Mouse (Mus musculus) spleen, postnatal 14 days (tissue): ENCODE measurements around the gene Paip2b.
"Not testable (repeated sequence)": the region's sequence is repeated elsewhere in the genome, so short reads cannot be mapped to it uniquely, and the experiment has no call there.

Source experiments
- DNase-seq, 2 experiments: peaks; one replicate each; pipeline ENCODE4 v3.0.0; 2021 to 2022; ENCODE audit warnings: low spot score in 2 of 2

Paip2b gene

GRCm38 (mm10) chr6:83831606-83832123 lies at the start of gene Paip2b:
TSS of gene Paip2b (minus strand) at chr6:83831741.
- peak; percentile 91 to 95 for DNase-seq

DNA sequence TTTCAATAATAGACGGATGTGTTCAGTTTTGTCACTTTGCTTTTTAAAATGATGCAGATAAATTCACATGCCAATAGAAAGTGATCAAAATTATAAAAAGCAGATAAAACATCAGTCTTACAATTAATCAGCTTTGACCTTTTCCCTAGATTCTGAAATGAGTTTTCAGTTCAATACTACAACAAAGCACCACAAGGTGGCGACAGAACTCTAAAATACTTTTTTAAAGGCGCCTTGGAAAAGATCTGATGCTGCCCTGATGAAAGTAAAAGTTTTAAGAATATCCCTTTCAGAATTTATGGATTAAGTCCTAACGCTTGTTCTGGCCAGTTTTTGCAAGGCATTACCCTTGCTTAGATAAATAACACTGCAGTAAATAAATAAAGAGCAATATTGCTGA lies 48.3 kb upstream of the Paip2b start:
- peak in 1 of 2 experiments; percentile 29 for DNase-seq

DNA sequence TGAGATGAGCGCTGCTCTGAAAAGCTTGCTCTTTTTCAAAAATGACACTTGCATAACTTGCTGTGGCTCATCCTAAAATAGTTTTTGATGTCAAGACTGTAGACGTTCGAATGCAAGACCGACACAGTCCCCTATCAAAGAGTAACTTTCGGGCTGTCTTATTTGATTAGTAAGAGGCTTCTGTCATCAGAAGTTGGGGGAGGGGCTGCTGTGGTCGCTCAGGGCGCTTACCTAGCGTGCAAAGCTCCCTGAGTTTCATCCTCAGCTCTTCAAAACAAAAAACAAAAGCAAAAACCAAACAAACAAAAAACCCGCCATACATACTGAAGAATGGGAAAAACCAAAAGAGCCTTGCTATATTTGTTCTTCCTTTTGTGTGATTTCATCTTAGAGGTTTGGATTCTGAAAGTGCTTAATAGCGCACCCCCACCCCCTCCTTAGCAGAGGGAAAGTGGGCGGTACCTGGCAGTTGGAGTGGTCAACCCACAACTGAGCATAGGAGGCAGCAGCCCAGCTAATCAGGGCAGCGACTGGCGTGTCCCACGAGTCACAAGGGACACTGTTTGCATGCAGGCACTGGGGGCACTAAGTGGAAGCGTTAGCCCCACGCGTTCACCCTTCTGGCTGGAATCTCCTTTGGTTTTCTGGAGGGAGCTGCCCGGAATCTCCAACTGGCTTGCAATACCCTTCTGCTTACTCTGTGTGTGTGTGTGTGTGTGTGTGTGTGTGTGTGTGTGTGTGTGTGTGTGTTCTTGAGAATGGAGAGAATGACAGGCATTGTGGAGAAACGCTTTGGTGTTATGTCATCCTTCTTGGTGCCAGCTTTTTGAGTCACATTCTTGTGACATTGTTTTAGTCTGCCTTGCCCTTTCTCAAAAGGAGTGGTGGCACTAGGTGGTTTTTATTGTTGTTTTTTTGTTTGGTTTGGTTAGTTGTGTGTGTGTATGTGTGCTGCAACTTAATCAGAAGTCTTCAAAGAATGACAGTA lies 36.4 kb upstream of the Paip2b start:
- DNase-seq, result peak; percentile 8 to 21

DNA sequence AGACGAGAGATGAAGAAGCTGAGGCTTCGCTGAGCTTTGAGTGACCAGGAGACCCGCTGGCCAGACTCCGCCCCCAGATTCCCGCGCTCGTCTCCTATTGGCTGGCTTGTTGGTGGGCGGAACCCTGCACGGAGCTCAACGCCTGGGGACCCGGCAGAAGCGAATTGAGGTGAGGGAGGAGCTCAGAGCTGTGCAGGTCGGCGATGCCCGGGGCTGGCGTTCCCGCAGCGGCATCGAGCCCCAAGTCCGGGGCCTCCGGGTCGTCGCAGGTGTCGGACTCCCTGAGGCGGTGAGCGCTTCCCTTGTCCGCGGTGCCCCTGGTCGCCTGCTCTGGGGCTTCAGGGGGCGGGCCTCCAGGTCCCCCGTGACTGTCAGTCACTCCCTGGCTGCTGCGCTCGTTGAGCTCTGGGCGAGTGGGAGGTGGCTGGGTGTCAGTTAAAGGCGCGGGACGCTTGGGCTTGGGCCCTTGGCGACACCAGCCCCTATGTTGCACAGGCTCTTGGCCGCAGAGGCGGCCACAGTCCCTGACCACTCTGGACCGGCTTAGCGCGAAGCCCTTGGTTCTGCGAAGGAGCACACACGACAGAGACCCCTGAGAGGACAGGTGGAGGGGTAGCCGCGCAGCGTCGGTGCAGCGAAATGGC lies 35.5 kb upstream of the Paip2b start, which contains the start of gene Zfp638:
TSS of gene Zfp638 (plus strand) at position 156 of the 644 bp plus-strand sequence.
- DNase-seq, result peak; percentile 94

DNA sequence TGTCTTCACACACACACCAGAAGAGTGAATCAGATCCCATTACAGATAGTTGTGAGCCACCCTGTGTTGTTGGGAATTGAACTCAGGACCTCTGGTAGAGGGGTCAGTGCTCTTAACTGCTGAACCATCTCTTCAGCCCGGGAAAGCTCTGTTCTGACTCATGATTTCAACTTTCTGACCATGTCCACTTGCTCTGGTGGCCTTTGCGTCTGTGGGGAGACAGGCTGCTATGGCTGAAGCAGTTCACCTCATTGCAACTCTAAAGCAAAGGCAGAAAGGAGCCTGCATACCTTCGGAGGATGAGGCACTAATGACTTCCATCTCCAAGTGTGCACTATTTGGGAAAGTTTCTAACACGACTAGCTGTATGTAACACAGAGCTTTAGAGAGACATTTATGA lies 34.9 kb upstream of the Paip2b start:
- no peak for DNase-seq

- DNase-seq, result no peak
Measured at GRCm38 (mm10) chr6:83863538-83863937, 32.0 kb upstream of the Paip2b start.

DNA sequence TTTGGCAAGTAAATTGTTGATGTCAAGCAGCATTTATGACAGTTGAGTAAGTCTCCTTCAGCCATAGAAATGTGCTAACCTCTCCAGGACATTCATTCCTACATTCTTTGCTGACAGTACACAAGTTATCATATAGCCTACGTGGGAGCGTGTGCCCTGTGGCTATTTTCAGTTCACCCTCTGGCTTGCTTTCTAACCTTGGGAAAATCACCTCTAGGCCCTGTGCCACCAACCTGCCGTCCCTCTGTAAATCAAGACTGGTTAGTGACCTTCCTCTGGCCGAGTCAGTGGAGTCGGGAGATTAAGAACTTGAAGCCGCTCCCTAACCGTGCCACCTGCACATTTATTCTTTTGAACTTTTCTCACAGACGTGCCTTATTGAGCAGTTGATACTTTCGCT lies 28.5 kb upstream of the Paip2b start:
- no peak for DNase-seq

GRCm38 (mm10) chr6:83857476-83857875 lies 25.9 kb upstream of the Paip2b start:
- no peak for DNase-seq

DNA sequence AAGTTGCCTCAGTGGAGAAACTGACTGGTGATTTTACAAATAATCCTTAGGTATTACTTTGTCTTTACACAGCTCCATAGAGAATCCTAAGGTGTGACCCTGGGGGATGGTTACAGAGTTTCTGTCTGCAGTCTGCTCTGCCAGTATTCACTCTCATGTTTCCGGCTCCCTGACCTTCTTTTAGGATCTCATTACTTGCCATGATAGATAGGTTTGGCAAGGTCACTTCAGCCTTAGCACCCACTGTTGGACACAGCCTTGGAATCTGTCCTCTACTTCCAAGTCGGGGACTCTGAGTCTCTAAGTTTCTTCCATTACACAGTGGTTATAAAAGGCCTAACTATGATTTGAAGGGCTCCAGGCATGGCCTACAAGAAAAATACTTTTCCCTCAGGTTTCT lies 17.9 kb upstream of the Paip2b start:
- no peak for DNase-seq

GRCm38 (mm10) chr6:83846141-83846540 lies 14.6 kb upstream of the Paip2b start:
- DNase-seq, result no peak

GRCm38 (mm10) chr6:83844913-83845312 lies 13.4 kb upstream of the Paip2b start:
- DNase-seq, result no peak

GRCm38 (mm10) chr6:83840086-83840485 lies 8.5 kb upstream of the Paip2b start:
- no peak for DNase-seq

GRCm38 (mm10) chr6:83838046-83838445 lies 6.5 kb upstream of the Paip2b start:
- DNase-seq, result no peak

- DNase-seq, result no peak
Measured at GRCm38 (mm10) chr6:83836826-83837225, 5.3 kb upstream of the Paip2b start.

DNA sequence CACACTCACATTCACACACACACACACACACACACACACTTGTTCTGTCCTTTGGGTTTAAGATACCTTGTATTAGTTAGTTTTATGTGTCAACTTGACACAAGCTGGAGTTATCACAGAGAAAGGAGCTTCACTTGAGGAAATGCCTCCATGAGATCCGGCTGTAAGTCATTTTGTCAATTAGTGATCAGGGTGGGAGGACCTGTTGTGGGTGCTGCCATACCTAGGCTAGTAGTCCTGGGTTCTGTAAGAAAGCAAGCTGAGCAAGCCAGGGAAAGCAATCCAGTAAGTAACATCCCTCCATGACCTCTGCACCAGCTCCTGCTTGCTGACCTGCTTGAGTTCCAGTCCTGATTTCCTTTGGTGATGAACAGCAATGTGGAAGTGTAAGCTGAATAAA lies 852 bp upstream of the Paip2b start:
- not testable (repeated sequence) for DNase-seq

DNA sequence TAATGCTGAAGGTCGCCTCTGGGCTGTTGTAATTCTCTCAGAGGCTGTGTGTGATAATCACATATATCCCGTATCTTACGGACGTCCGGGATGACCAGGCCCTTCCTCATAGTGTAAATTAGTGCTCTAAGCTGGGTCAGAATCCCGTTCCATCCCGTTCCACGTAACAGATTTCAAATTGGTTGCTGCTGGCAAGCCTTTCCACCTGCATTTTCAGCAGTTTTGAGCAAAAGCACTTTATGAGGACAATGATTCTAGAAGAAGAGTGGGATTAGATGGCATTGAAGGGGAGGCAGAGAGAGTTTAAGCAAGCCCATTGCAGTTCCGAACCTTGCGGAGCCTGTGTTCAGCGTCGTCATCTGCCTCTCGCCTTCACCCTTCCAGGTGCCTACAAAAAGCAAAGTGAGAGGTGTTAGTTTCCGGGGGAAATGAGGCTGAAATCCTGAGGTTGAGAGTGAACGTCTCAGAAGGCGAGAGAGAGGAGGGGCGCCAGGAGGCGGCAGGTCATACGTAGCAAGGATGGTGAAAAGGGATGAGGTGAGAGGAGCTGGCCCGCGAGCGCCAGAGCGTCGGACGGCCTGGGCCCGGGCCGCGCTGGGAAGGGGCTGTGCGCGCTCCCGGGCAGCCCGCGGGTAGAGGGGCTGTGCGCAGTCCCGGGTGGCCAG lies 468 bp downstream of the Paip2b start:
- DNase-seq, result no peak

DNA sequence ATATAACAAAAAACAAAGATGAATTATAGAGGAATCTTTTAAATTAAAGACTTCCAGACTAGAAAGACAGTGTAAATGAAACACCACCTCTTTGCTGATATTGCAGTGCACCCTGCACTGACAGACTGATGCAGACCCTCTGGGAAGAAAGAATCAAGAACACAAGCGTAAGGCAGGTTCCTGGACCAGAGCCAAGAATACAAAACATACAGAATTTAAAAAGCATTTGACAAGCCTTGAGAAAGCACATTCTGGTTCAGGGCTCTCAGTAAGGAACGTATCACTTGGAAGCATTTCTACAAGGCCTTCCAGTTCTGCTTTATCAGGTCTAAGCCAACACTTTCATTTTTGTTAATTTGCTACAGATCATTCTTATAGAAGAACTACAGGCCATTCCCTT lies 9.7 kb downstream of the Paip2b start:
- DNase-seq, result no peak

DNA sequence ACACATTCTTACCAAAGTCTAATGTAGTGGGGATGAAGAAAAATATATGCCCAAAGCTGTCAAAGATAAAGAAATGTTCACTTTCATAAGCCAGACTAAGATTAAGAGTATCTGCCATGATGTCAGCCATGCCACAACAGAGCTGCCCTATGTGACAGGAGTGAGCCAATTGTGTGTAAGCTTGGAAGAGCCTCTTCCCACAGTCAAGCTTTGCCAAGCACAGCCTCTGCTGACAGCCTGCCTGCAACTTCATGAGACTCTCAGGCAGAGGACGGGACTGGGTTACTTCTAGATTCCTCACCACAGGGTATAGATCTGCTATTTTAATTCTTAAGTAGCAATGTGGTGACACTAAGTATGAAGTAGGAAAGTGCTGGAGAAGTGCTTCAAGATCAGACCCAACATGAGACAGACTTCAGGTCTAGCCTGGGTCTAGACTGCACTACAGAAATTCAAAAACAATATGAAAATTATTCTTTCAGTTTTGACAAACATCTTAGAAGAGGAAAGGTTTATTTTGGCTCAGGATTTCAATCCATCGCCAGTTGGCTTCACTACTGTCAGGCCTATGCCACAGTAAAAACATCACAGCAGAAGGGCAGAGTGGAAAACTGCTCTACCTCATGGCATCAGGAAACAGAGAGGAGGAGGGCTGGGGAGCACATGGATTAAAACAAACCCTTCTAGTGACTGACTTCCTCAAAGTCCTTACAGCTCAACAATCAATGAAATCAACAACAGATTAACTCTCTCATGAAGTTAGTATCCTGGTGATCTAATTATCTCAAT lies 10.6 kb downstream of the Paip2b start:
- no peak for DNase-seq

DNA sequence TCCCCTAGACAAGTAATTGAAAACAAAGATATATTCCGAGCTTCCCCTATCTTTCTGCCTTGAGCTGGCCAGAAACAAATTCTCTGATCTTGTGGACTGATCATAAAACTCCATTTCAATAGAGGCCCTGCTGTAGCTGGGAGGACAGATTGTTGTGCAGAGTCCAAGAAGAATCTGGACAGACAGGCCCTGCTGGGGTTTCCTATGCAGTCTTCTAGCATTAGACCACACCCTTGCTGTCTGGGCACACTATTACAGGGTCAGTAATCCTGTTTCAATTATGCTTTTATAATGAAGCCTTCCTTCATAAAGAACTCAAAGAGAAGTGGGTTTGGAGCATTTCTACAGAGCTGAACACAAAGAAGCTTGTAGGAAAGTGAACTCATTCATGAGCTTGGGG lies 12.5 kb downstream of the Paip2b start:
- DNase-seq, result no peak

GRCm38 (mm10) chr6:83815801-83816200 lies 15.7 kb downstream of the Paip2b start:
- no peak for DNase-seq

DNA sequence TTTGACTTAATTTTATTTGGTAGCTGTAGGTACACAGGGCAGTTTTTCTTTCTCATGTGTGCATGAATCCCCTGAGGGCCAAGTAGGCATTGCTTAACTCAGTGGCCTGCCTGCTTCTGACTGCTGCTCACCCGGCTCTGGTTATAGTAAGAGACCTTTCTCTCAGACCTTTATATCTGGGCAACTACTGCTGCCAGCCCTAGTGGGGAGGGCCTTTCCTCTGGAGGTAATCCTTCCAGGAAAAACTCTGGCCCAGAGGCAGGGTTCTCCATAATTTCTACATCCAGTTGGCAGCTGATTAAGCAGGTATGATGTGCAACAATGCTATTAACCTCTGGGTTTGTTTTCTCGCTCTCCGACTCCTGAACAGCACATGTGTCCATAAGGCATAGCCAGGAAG lies 28.7 kb downstream of the Paip2b start:
- DNase-seq, result no peak
